Mouse (Mus musculus): ENCODE measurements around the gene Gabrg1. TPM values are rescaled to one million over a fixed set of nuclear protein-coding genes. Genes with fewer than 3 reads are reported as not detected.
A peak's percentile ranks its signal among the peaks of the same experiment; 100 is the strongest.

Gabrg1 gene
- 3.0 and 3.5 TPM in 2 replicates for polyA plus RNA-seq (2016; fragmentation: Nextera tagmentation; extraction: Ambion mirVana)

- no peak within 1 kb of the TSS for H3K9ac ChIP-seq
- H3K27ac ChIP-seq = no peak within 1 kb of the TSS
- no peaks in the 10 kb centered on the region for H3K9me3 ChIP-seq
- H3K27me3 ChIP-seq (replicated peaks) = no peaks in the 10 kb centered on the region
- WGBS = 1% methylated on average over 19 of the region's 19 CpGs
- H3K4me1 ChIP-seq = no peaks in the 10 kb centered on the region
- no peaks in the 10 kb centered on the region for H3K36me3 ChIP-seq
- peak within 1 kb of the TSS; percentile 34 for H3K4me3 ChIP-seq
- ATAC-seq (ENCODE audit: low FRiP score, low read depth) = peak; percentile 92
- H3K4me2 ChIP-seq (replicated peaks) = peak within 1 kb of the TSS; percentile 71
Observed at GRCm38 (mm10) chr5:70842192-70843095, at the start of gene Gabrg1. Gabrg1 (minus strand) TSS chr5:70842617.

DNA sequence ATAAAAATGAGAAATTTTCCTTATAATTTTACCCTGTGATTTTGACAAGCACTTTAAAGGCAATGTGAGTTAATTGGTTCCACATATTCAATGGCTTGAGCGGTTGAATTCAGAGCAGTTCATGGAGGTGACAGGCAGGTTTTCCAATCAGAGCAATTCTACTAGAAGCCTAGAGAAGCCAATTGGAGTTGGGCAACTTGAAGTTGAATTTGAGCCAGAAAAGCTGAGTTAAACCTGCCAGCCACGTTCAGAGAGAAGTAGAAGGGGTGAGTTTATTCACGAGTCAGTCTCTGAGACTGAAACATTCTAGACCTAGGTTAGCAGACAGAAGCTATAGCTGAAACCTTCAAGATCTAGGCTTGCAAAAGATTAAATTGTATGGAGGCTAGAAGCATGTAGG, 41.6 kb upstream of the Gabrg1 start:
- WGBS = 84% methylated on average over 3 of the region's 3 CpGs
- no peaks in the 10 kb centered on the region for H3K4me1 ChIP-seq
- H3K36me3 ChIP-seq = no peaks in the 10 kb centered on the region
- H3K4me3 ChIP-seq = no peak overlapping the region
- no peak overlapping the region for H3K4me2 ChIP-seq (replicated peaks)
- ATAC-seq (ENCODE audit: low FRiP score, low read depth) = no peak
- H3K9ac ChIP-seq = no peak overlapping the region
- H3K9me3 ChIP-seq = no peaks in the 10 kb centered on the region
- no peaks in the 10 kb centered on the region for H3K27me3 ChIP-seq (replicated peaks)
- no peak overlapping the region for H3K27ac ChIP-seq

DNA sequence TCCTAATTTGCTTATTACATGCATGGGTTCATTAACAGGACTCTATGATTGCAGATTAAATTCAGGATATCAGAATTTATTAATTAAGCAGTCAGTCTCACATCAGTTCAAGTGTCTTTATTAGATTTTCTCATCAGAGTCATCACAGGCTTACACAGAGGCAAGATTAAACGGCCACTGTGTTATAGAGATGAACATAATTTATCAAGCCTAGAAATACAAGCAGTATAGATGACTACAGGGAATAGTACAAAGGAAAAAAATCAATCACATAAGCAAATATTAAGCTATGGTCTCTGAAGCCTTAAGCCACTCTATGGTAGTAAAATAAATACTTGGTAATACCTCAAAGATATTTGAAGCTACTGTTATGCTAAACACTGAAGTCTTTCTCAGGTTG, 27.7 kb upstream of the Gabrg1 start:
- Histone ChIP-seq H3K9ac (no peak overlapping the region), H3K9me3 (no peaks in the 10 kb centered on the region), H3K4me2 (replicated peaks) (no peak overlapping the region), H3K4me3 (no peak overlapping the region), H3K27ac (no peak overlapping the region), H3K27me3 (replicated peaks) (no peaks in the 10 kb centered on the region), H3K4me1 (no peaks in the 10 kb centered on the region), H3K36me3 (no peaks in the 10 kb centered on the region)
- 61% methylated on average over 1 of the region's 1 CpGs for WGBS
- no peak for ATAC-seq (ENCODE audit: low FRiP score, low read depth)

DNA sequence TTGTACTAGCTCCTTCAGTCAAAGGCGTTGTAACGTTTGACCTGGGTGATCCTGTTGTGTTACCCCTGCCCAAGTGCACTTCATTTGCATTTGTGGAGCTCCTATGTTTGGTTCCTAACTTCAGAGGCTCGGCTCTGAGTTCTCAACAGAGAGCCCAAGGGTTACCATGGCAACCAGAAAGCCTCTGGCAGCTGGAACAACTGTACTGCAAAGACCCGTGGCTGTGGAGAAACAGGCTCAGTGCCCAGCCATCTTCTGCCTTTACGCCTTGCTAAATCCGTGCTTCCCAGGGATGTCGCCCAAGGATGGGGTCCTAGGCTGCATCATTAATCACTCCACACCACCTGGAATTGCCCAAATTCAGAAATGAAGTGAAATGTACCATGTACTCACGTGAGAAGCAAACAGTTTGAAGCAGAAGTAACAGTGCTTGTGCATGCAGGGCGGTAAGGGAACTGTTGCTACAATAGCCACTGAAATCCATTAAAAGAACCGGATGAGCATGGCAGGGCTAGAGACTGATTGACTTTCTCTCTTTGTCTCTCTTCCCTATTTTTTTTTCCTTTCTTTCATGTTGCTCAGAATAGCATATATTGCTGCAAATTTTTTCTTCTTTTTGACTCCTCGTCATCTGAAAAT, 798 bp upstream of the Gabrg1 start:
- Histone ChIP-seq H3K36me3 (no peaks in the 10 kb centered on the region), H3K4me2 (replicated peaks) (peak overlapping the region; percentile 71), H3K27ac (no peak overlapping the region), H3K4me3 (peak overlapping the region; percentile 34), H3K4me1 (no peaks in the 10 kb centered on the region), H3K9me3 (no peaks in the 10 kb centered on the region), H3K27me3 (replicated peaks) (no peaks in the 10 kb centered on the region), H3K9ac (no peak overlapping the region)
- WGBS = 4% methylated on average over 11 of the region's 11 CpGs
- ATAC-seq (ENCODE audit: low FRiP score, low read depth) = peak; percentile 96

DNA sequence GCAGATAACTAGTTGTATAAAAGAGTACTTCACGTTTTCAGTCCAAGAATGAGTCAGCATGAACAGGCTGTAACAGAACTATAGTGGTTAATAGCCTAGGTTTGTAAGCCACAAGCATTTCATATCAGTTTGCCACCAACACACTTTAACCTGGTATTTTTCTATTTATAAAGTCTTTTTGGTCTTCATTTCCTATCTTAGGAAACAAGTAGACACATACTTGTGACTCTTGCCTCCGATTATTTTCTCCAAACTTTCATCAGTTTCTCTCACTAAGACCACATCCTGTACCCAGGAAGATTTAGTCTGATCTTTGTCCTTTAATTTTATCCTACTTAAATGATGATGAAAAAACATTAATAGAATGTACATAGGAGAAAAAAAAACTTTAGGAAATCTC, 23.7 kb downstream of the Gabrg1 start:
- H3K4me1 ChIP-seq = no peaks in the 10 kb centered on the region
- H3K27me3 ChIP-seq (replicated peaks) = no peaks in the 10 kb centered on the region
- H3K9ac ChIP-seq = no peak overlapping the region
- H3K27ac ChIP-seq = no peak overlapping the region
- H3K4me2 ChIP-seq (replicated peaks) = no peak overlapping the region
- WGBS = 83% methylated on average over 2 of the region's 2 CpGs
- no peak overlapping the region for H3K4me3 ChIP-seq
- no peaks in the 10 kb centered on the region for H3K9me3 ChIP-seq
- ATAC-seq (ENCODE audit: low FRiP score, low read depth) = no peak
- H3K36me3 ChIP-seq = no peaks in the 10 kb centered on the region

- Histone ChIP-seq H3K4me2 (replicated peaks) (no peak overlapping the region), H3K9me3 (no peaks in the 10 kb centered on the region), H3K4me1 (no peaks in the 10 kb centered on the region), H3K27ac (no peak overlapping the region), H3K4me3 (no peak overlapping the region), H3K9ac (no peak overlapping the region), H3K36me3 (no peaks in the 10 kb centered on the region), H3K27me3 (replicated peaks) (no peaks in the 10 kb centered on the region)
- 91% methylated on average over 2 of the region's 2 CpGs for WGBS
- ATAC-seq (ENCODE audit: low FRiP score, low read depth) = no peak
Observed at GRCm38 (mm10) chr5:70736156-70736555, 106.3 kb downstream of the Gabrg1 start.

GRCm38 (mm10) chr5:70704361-70704760, 138.1 kb downstream of the Gabrg1 start:
- ATAC-seq (ENCODE audit: low FRiP score, low read depth) = no peak
- H3K27ac ChIP-seq = no peak overlapping the region
- no peaks in the 10 kb centered on the region for H3K27me3 ChIP-seq (replicated peaks)
- no peaks in the 10 kb centered on the region for H3K36me3 ChIP-seq
- no peaks in the 10 kb centered on the region for H3K9me3 ChIP-seq
- no peak overlapping the region for H3K4me3 ChIP-seq
- H3K9ac ChIP-seq = no peak overlapping the region
- no peak overlapping the region for H3K4me2 ChIP-seq (replicated peaks)
- H3K4me1 ChIP-seq = no peaks in the 10 kb centered on the region

Data from neural tube, embryonic 12.5 days (tissue).